25 mouse cellular contexts compared by ENCODE assay signal in the genomic region with DNA sequence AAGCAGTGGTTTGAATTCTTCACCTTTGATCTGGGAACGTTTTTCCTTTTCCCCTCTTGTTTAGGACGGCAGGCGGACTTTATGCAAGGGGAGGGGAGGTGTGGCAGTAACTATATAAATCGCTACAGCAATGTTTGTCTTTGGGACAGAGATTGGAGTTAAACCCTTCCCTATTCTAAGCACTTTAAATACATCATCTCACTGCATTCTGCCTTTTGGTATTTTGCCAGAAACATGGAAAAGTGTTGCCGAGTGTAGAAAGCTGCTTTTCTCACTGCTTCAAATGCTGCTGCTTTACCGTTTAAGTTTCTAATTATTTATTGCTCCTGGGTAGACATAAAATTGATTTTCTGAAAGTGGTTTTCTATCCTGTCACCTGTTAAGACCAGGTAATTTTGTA. TPM values are rescaled to one million over a fixed set of nuclear protein-coding genes. Genes with fewer than 3 reads are reported as not detected.
DNase-seq lines count a peak whose midpoint lies in the region; ATAC-seq and TF ChIP-seq lines count a peak whose summit lies in the region.
"Had no signal": no experiment of that assay in that cellular context is flagged by ENCODE, and none has a peak within 500 bp of the region (broad histone marks: within the 10 kb centered on the region; RNA-seq: fewer than 3 reads in every experiment).

No protein-coding gene starts in this region.

- DNase-seq in heart, postnatal 4 days = no peak
- peak; percentile 90 for DNase-seq in lung, embryonic 14.5 days
- DNase-seq in lung, adult 18-20 months = no peak
- DNase-seq in NIH3T3 (ENCODE audit: low read depth) = peak; percentile 9
- DNase-seq in brain, embryonic 14.5 days (ENCODE audit: low read depth) = peak; percentile 64
- DNase-seq in ovary, adult 18-20 months (ENCODE audit: low spot score) = no peak
- no peak for DNase-seq in gastrocnemius, postnatal 25 days
- DNase-seq: cerebellum, adult 9-10 months; gastrocnemius, postnatal 36 days; heart, postnatal 10 days; kidney, adult 11 months; kidney, postnatal 25 days; liver, postnatal 0 days; right cerebral cortex, postnatal 14 days; spleen, adult 18-20 months; thymus, adult 2 months had no signal

- H3K9me3 ChIP-seq in heart, embryonic 13.5 days = no peaks in the 10 kb centered on the region
- no peaks in the 10 kb centered on the region for H3K9me3 ChIP-seq in lung, embryonic 14.5 days (ENCODE audit: low read depth, low read length)
- H3K9me3 ChIP-seq: embryonic facial prominence, embryonic 13.5 days; hindbrain, embryonic 13.5 days; neural tube, embryonic 12.5 days had no signal

- H3K4me1 ChIP-seq in heart, embryonic 13.5 days = peaks cover 7% of the 10 kb centered on the region; the same call in 1 of the 2 replicates
- H3K4me1 ChIP-seq in lung, embryonic 14.5 days (ENCODE audit: insufficient read depth) = no peaks in the 10 kb centered on the region

- TF ChIP-seq CTCF in lung, embryonic 14.5 days (IDR thresholded peaks at IDR 0.05; ENCODE audit: low read depth) = no peak
- no peak for TF ChIP-seq CTCF in brain, embryonic 14.5 days (IDR thresholded peaks at IDR 0.05; ENCODE audit: borderline replicate concordance, extremely low read depth, insufficient read depth, insufficient read length)

- H3K27ac ChIP-seq in heart, embryonic 13.5 days (replicated peaks) = no peak overlapping the region
- no peak overlapping the region; the same call in 1 of the 2 replicates for H3K27ac ChIP-seq in lung, embryonic 14.5 days (ENCODE audit: low read depth)
- H3K27ac ChIP-seq: embryonic facial prominence, embryonic 13.5 days; hindbrain, embryonic 13.5 days; neural tube, embryonic 12.5 days had no signal

- H3K4me3 ChIP-seq in heart, embryonic 13.5 days = no peak overlapping the region
- no peak overlapping the region for H3K4me3 ChIP-seq in lung, embryonic 14.5 days (ENCODE audit: low read depth, low read length)
- H3K4me3 ChIP-seq: embryonic facial prominence, embryonic 13.5 days; hindbrain, embryonic 13.5 days; neural tube, embryonic 12.5 days had no signal

- no peak for TF ChIP-seq POLR2A in brain, embryonic 14.5 days (IDR thresholded peaks at IDR 0.05; ENCODE audit: borderline replicate concordance, extremely low read depth, insufficient read depth, insufficient read length, poor library complexity, severe bottlenecking)

- H3K4me2 ChIP-seq in heart, embryonic 13.5 days = peak overlapping the region; percentile 16; the same call in 1 of the 2 replicates
- peak overlapping the region; percentile 43 for H3K4me2 ChIP-seq in lung, embryonic 14.5 days
- H3K4me2 ChIP-seq: embryonic facial prominence, embryonic 13.5 days; hindbrain, embryonic 13.5 days; neural tube, embryonic 12.5 days had no signal

- H3K27me3 ChIP-seq in heart, embryonic 13.5 days (replicated peaks) = no peaks in the 10 kb centered on the region
- H3K27me3 ChIP-seq in lung, embryonic 14.5 days (ENCODE audit: insufficient read depth, low read length) = no peaks in the 10 kb centered on the region
- H3K27me3 ChIP-seq: embryonic facial prominence, embryonic 13.5 days; hindbrain, embryonic 13.5 days; neural tube, embryonic 12.5 days had no signal

- 27% methylated on average over 6 of the region's 6 CpGs for WGBS in heart, embryonic 13.5 days
- 9% methylated on average over 6 of the region's 6 CpGs for WGBS in lung, embryonic 14.5 days

- H3K9ac ChIP-seq in heart, embryonic 13.5 days = no peak overlapping the region
- H3K9ac ChIP-seq in lung, embryonic 14.5 days = no peak overlapping the region
- H3K9ac ChIP-seq: embryonic facial prominence, embryonic 13.5 days; hindbrain, embryonic 13.5 days; liver, postnatal 0 days; neural tube, embryonic 12.5 days had no signal

- no peak for ATAC-seq in heart, embryonic 13.5 days (ENCODE audit: extremely low read depth, insufficient number of reproducible peaks, low FRiP score, low TSS enrichment)
- peak; percentile 78 for ATAC-seq in lung, embryonic 14.5 days (ENCODE audit: insufficient read depth)
- ATAC-seq: liver, postnatal 0 days had no signal

- no peaks in the 10 kb centered on the region for H3K36me3 ChIP-seq in heart, embryonic 13.5 days
- no peaks in the 10 kb centered on the region for H3K36me3 ChIP-seq in lung, embryonic 14.5 days (ENCODE audit: insufficient read depth)
- H3K36me3 ChIP-seq: embryonic facial prominence, embryonic 13.5 days; hindbrain, embryonic 13.5 days; neural tube, embryonic 12.5 days had no signal

RNA-seq across cellular contexts. Expression of gene Gtf2a1l, which starts 33.9 kb away (rescaled TPM):
- polyA plus RNA-seq in heart, embryonic 13.5 days (2015; fragmentation: Nextera tagmentation; extraction: Ambion mirVana) = not detected in 2 replicates
- total RNA-seq in heart, postnatal 4 days (2021) = not detected
- not detected in 2 replicates for polyA plus RNA-seq in lung, embryonic 14.5 days (2014; fragmentation: Nextera tagmentation; extraction: Ambion mirVana)
- polyA plus RNA-seq in brain, embryonic 14.5 days (2012; rRNA removed) = 0.15 and 0.16 TPM in 2 replicates
- not detected for total RNA-seq in gastrocnemius, postnatal 25 days (2021)
- total RNA-seq: adrenal gland, adult 18-20 months; adrenal gland, postnatal 4 days; gastrocnemius, postnatal 36 days; heart, postnatal 10 days; liver, adult 2 months; megakaryocyte, adult 5-6 weeks had no signal
- polyA plus RNA-seq: C2C12; liver, adult 2 months; liver, postnatal 0 days had no signal

Comparison
In these comparisons a context has a peak if more than half of its experiments do, and no peak if none do; other contexts are left out.
1. DNase-seq: peak in lung, embryonic 14.5 days (single experiment), NIH3T3 (single experiment) and brain, embryonic 14.5 days (single experiment); none in heart, postnatal 4 days (single experiment), lung, adult 18-20 months (0 of 2), ovary, adult 18-20 months (single experiment) and gastrocnemius, postnatal 25 days (single experiment).